Mouse (Mus musculus): ENCODE measurements around the gene Ccr10.
"Not testable (repeated sequence)": the region's sequence is repeated elsewhere in the genome, so short reads cannot be mapped to it uniquely, and the experiment has no call there.

Ccr10 gene

GRCm38 (mm10) chr11:101154648-101155047 is 20.6 kb downstream of the Ccr10 start:
- DNase-seq (ENCODE audit: low spot score) = no peak

DNA sequence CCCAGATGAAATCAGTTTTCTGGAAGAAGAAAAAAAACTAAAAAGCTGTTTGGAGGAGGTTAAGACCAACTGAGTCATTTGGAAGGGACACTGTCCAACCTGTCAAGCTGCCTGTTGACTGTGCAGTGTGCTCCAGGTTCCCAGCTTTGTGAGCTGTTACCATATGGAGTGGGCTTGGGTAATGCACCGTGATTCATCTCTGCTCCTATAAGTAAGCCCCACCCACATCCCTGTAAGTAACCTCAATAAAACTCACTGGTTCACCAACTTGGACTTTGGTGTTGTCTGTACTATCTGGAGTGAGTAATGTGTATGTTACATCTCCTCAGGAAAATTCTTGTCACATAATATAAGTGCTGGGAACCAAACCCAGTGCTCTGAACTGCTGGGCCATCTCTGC is 22.4 kb downstream of the Ccr10 start:
- DNase-seq (ENCODE audit: low spot score) = no peak

- no peak for DNase-seq (ENCODE audit: low spot score)
Observed at GRCm38 (mm10) chr11:101151063-101151462, 24.2 kb downstream of the Ccr10 start.

GRCm38 (mm10) chr11:101149178-101150105 is 25.8 kb downstream of the Ccr10 start:
- peak; percentile 13 for DNase-seq (ENCODE audit: low spot score)

GRCm38 (mm10) chr11:101148751-101149150 is 26.5 kb downstream of the Ccr10 start:
- no peak for DNase-seq (ENCODE audit: low spot score)

DNA sequence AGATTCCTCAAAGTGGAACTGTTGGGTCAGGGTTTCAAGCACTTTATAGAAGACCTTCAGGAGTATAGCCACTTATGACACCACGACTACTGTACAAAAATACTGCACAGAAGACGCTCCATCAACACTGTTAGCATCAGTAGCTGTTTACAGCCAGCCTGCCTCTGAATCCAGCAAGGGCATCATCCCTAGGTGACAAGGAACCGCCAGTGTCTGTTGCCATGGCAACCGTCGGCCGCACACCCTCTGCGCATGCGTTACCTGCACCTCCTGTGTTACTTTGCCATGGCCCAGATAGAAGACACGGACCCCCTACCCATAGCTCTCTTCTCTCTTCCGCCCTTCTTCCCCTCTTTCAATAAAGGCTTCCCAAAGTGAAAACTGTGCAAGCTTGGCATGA is 28.9 kb downstream of the Ccr10 start:
- DNase-seq (ENCODE audit: low spot score) = no peak

DNA sequence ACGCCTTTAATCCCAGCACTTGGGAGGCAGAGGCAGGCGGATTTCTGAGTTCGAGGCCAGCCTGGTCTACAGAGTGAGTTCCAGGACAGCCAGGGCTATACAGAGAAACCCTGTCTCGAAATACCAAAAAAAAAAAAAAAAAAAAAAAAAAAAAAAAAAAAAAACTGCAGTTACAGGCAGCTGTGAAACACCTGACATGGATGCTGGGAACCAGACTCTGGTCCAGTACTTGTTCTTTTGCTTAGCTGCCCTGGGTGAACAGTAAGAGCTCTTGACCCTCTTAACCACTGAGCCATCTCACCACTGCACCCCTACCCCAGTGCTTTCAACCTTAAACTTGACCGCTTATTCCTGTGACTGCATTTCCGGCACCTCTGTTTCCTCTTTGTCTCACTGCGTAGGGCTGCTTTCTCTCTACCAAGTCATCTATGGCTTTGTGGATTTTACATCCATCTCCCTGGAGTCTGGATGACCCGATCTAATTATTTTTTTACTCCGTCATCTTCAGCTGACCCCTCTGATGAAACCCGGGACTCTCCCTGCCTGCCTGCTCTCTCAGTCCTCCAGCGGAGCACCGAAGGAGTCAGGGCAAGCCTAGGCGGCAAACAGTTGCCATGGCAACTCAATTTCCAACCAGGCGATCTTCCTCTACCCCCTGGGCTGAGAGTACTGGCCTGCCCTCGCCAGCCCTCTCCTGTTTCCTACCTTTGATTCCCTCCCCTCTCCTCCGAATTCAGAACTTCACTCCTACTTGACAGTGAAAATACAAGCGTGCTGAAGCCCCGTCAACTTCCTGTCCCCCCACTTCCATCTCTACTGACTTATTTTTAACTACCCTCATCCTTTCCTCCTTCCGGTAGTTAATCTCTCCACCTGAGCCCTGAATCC is 31.7 kb downstream of the Ccr10 start:
- peak; percentile 15 for DNase-seq (ENCODE audit: low spot score)

DNA sequence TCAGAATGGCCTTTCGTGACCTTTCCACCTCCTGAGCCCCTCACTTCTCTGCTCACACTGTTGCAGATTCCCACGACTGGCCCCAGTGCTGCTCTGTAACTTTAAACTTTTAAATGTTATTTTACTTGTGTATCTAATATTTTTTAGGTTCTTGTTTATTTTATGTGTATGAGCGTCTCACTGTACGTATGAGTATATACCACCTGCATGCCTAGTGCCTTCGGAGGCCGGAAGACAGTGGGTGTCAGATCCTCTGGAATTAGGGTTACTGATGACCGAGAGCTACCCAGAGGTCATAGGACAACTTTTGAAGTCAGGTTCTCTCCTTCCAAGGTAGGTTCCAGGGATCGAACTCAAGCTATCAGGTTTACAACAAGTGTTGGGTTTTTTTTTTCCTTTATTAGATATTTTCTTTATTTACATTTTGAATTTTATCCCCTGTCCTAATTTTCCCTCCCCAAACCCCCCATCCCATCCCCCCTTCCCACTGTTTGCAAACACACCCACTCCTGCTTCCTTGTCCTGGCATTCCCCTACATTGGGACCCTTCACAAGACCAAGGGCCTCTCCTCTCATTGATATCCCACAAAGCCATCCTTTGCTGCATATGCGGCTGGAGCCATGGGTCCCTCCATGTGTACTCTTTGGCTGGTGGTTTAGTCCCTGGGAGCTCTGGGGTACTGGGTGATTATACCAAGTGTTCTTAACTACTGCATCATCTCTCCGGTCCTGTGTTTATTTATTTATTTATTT is 32.9 kb downstream of the Ccr10 start:
- DNase-seq (ENCODE audit: low spot score) = no peak

- DNase-seq (ENCODE audit: low spot score) = no peak
Observed at GRCm38 (mm10) chr11:101141088-101141487, 34.2 kb downstream of the Ccr10 start.

DNA sequence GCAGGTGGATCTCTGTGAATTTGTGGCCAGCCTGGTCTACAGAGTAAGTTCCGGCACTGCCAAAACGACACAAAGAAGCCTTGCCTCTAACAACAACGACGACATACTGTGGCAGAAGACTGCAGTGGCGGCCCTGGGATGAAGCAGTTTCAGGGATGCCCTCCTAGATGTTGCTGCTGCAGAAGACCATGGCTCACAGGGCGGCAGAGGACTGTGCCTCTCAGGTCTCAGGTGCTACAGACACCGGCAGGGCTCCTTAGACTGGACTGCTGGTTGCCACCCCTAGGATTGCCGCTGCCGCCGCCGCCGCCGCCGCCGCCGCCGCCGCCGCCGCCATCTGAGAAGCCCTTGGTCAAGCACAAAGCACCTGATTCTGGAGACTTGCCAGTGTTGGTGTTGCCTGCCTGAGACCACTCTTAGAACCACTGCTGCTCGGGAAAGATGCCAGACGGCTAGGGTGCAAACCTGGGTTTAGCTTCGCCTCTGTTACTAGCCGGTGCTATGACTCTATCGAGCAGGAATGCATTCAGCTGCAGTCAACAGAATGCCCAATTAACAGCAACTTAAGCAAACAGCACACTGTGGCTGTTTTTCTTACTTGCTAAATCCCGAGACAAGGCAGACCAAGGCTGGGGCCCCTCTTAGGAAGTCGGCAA is 35.0 kb downstream of the Ccr10 start:
- peak; percentile 23 for DNase-seq (ENCODE audit: low spot score)

GRCm38 (mm10) chr11:101138536-101139181 is 36.6 kb downstream of the Ccr10 start:
- peak; percentile 38 for DNase-seq (ENCODE audit: low spot score)

DNA sequence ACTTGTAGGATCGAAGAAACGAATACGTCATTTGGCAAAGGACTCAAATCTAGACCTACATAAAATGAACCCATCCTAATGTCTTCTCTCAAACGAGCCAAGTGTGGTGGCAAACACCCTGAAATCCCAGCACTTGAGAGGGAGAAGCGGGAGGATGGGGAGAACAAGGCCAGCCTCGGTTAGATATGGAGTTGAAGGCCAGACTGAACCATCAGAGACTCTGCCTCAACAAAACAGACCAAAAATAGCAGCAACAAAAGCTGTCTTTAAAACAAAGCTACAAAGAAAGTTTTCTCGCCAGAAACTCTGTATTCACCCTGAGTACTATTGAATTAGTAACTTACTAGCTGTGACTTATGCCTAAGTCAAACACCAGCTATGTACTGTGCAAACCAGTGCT is 38.2 kb downstream of the Ccr10 start:
- no peak for DNase-seq (ENCODE audit: low spot score)

- DNase-seq (ENCODE audit: low spot score) = no peak
Observed at GRCm38 (mm10) chr11:101134217-101134865, 40.9 kb downstream of the Ccr10 start.

DNA sequence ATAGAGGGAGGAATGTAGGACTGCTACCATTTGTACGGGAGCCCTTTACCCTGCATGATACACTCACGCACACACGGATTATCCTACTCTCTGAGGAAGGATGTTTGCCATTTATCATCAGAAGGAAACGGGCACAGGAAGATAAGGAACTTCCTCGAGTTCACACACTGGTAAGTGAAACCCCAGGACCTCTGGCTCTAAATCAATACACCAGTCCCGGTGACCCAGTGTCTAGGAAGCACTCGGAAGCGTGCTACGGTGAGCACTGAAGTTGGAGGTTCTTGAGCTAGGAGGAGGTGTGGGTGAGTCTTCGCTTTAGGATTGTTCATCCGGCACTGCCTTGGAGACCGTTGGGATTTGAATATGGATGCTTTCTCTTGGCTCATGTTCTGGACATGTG is 42.2 kb downstream of the Ccr10 start:
- no peak for DNase-seq (ENCODE audit: low spot score)

DNA sequence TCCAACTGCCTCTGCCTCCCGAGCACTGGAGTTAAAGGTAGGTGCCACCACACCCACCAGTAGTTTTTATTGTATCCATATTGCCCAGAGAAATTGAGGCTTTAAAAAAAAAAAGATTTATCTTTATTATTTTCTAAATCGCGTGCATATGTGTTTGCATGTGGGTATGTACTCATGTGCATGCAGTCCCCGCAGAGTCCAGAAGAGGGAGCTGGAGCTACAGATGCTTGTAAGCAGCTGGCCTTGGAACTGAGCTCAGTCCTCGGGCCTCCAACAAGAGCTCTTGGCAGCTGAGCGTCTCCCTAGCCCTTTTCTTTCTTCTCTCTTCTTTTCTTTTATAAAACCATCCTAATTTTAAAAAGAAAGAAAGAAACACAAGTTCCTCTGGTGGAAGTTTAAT is 43.5 kb downstream of the Ccr10 start:
- no peak for DNase-seq (ENCODE audit: low spot score)

GRCm38 (mm10) chr11:101131187-101131586 is 44.1 kb downstream of the Ccr10 start:
- no peak for DNase-seq (ENCODE audit: low spot score)

DNA sequence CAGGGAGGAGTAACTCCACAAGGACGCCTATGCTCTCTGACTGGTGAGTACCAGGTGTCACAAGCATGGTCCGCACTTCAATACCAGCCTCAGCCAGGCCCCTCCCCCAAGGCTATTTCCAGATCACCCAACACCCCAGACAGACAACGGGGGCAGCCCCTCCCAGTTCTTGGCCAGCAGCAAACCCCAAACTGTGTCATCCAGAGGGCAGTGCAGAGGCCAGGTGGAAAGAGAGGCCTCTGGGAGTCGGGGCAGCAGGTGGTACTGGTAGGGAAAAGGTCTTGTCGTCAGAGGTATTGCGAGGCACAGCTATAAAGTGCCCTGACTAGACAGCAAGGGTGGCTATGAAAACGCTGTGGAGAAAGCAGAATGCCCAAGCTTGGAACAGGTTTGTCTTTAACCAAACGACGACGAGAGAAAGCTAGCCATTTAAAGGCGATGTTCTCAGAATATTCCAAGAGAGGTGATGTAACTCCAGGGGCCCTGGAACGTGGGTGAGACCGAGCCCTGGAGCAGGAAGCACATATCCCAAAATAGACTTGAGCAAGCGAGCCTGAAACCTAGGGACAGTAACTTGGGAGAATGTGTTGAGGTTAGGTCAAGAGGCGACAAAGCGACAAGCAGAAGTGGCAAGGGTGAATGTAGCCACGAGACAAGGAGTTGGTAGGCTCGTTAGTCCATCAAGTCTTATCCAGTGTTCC is 45.0 kb downstream of the Ccr10 start:
- DNase-seq (ENCODE audit: low spot score) = no peak

DNA sequence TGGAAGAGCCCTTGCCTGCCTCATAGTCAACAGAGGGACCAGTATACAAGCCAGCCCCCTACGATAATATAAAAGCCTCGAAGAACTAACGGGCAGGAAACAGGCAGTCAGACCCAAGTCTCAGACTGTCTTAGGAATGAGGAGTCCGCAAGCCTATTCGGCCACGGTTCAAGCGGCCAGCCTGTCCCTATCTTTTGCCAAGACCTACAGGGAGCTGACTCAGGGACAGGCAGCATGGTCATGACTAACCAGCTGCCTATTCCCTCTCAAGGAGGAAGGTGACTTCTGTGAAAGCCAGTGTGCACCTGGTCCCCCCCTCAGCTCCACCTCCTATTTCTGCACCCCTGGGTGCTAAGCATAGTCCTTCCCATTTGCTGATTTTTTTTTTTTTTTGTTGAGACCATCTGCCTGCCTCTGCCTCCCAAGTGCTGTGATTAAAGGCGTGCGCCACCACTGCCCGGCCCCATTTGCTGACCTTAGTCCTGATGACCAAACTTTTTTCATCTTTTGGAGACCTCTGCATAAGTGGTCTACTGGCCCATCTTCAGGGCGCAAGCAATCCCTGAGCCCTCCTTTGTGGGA is 46.2 kb downstream of the Ccr10 start:
- DNase-seq (ENCODE audit: low spot score) = no peak

GRCm38 (mm10) chr11:101127075-101127474 is 48.2 kb downstream of the Ccr10 start:
- no peak for DNase-seq (ENCODE audit: low spot score)

- DNase-seq (ENCODE audit: low spot score) = not testable (repeated sequence)
Observed at GRCm38 (mm10) chr11:101125008-101125407, 50.2 kb downstream of the Ccr10 start.
